Mouse (Mus musculus): ENCODE measurements around the gene 4930467E23Rik.
A peak's percentile ranks its signal among the peaks of the same experiment; 100 is the strongest.
"Not testable (repeated sequence)": the region's sequence is repeated elsewhere in the genome, so short reads cannot be mapped to it uniquely, and the experiment has no call there.

4930467E23Rik gene

GRCm38 (mm10) chr8:19729276-19729675 lies at the start of gene 4930467E23Rik:
TSS of gene 4930467E23Rik (plus strand) at chr8:19729576.
- DNase-seq: not testable (repeated sequence)

GRCm38 (mm10) chr8:19682311-19682710 lies 47.1 kb upstream of the 4930467E23Rik start:
- DNase-seq: not testable (repeated sequence)

GRCm38 (mm10) chr8:19685476-19685875 lies 43.9 kb upstream of the 4930467E23Rik start:
- DNase-seq: not testable (repeated sequence)

- DNase-seq: not testable (repeated sequence)
These were observed 40.4 kb upstream of the 4930467E23Rik start for GRCm38 (mm10) chr8:19688802-19689525.

GRCm38 (mm10) chr8:19689745-19690144 lies 39.6 kb upstream of the 4930467E23Rik start:
- not testable (repeated sequence) for DNase-seq

- DNase-seq: not testable (repeated sequence)
These were observed 38.0 kb upstream of the 4930467E23Rik start for GRCm38 (mm10) chr8:19691421-19691820.

GRCm38 (mm10) chr8:19697497-19698077 lies 31.8 kb upstream of the 4930467E23Rik start:
- not testable (repeated sequence) for DNase-seq

GRCm38 (mm10) chr8:19698123-19698522 lies 31.3 kb upstream of the 4930467E23Rik start:
- DNase-seq: not testable (repeated sequence)

- peak in 1 of 2 experiments; percentile 42 for DNase-seq
These were observed 30.7 kb upstream of the 4930467E23Rik start for GRCm38 (mm10) chr8:19698722-19699121.

GRCm38 (mm10) chr8:19701326-19701725 lies 28.1 kb upstream of the 4930467E23Rik start:
- DNase-seq: not testable (repeated sequence)

- DNase-seq: not testable (repeated sequence)
These were observed 27.1 kb upstream of the 4930467E23Rik start for GRCm38 (mm10) chr8:19702276-19702675.

GRCm38 (mm10) chr8:19702972-19703709 lies 26.2 kb upstream of the 4930467E23Rik start:
- DNase-seq: peak; percentile 75 to 90

GRCm38 (mm10) chr8:19703906-19704305 lies 25.5 kb upstream of the 4930467E23Rik start:
- DNase-seq: not testable (repeated sequence)

GRCm38 (mm10) chr8:19704441-19705215 lies 24.7 kb upstream of the 4930467E23Rik start:
- peak; percentile 37 to 47 for DNase-seq

- not testable (repeated sequence) for DNase-seq
These were observed 24.2 kb upstream of the 4930467E23Rik start for GRCm38 (mm10) chr8:19705216-19705600.

- not testable (repeated sequence) for DNase-seq
These were observed 23.2 kb upstream of the 4930467E23Rik start for GRCm38 (mm10) chr8:19706101-19706725.

- DNase-seq: peak; percentile 92 to 93
These were observed 22.2 kb upstream of the 4930467E23Rik start for GRCm38 (mm10) chr8:19706918-19707760.

- not testable (repeated sequence) for DNase-seq
These were observed 21.5 kb upstream of the 4930467E23Rik start for GRCm38 (mm10) chr8:19707761-19708443.

GRCm38 (mm10) chr8:19708976-19709375 lies 20.4 kb upstream of the 4930467E23Rik start:
- not testable (repeated sequence) for DNase-seq

GRCm38 (mm10) chr8:19709488-19709887 lies 19.9 kb upstream of the 4930467E23Rik start:
- not testable (repeated sequence) for DNase-seq
